Mouse (Mus musculus) stomach, adult 2 months (tissue): ENCODE results near the gene Rab11a. TPM values are rescaled to one million over a fixed set of nuclear protein-coding genes. Genes with fewer than 3 reads are reported as not detected.

ENCODE experiments used
- polyA plus RNA-seq: library from polyadenylated mRNA; depleted of rRNA; stranded (reverse); fragments of >200 nt; gene quantifications from 2 replicates; pipeline ENCODE4 v1.2.3, GENCODE M21; 2012; rRNA removed

Rab11a gene
- polyA plus RNA-seq, result 54.4 and 69.7 TPM in 2 replicates

DNA sequence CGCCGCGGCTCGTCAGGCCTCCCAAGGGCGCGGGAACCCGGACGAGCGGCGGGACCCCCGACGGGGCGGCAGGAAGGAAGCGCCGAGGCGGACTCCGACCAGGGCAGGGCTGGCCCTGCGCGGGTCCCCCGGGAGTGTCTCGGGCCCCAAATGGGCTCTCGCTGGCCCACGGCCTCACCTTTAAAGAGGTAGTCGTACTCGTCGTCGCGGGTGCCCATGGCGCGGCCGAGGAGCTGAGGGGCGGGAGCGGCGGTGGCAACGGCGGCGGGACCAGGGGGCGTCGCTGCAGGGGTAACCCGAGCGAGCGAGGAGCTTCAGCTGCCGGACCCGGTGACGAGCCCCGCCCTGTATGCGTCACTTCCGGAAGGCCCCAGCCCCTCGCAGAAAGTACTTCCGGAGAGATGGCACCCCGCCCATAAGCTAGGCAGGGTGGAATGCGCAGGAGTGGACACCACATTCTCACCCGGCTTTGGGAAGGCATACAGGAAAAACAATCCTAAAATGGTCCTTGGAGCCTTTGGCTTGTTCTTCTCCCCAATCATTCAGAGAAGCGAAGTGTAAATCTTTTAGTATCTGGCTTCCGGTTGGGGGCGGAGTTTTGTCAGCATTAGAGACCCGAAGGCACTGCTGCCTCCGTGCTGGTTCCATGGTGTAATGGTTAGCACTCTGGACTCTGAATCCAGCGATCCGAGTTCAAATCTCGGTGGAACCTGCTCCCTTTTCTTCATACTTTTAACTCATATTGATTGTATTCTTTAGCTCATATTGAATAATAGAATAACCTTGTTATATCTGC is at the start of gene Rab11a:
Gene Rab11a, minus strand, starts transcription at position 353 of the 796 bp plus-strand sequence.

Other genes starting within 250 kb of the Rab11a start
- gene Dennd4a, start 73.6 kb upstream of the Rab11a start, polyA plus RNA-seq, result 0.91 and 1.1 TPM in 2 replicates
- not detected in 2 replicates for gene Slc24a1, start 213.8 kb upstream of the Rab11a start, polyA plus RNA-seq
- 3.0 and 3.9 TPM in 2 replicates for gene Ints14, start 223.1 kb upstream of the Rab11a start, polyA plus RNA-seq